9 mouse cellular contexts compared by ENCODE assay signal in genomic region chr6:134822844-134823243, GRCm38 (mm10). TPM values are rescaled to one million over a fixed set of nuclear protein-coding genes. Genes with fewer than 3 reads are reported as not detected.
DNase-seq lines count a peak whose midpoint lies in the region; ATAC-seq and TF ChIP-seq lines count a peak whose summit lies in the region.
"Had no signal": no experiment of that assay in that cellular context is flagged by ENCODE, and none has a peak within 500 bp of the region (broad histone marks: within the 10 kb centered on the region; RNA-seq: fewer than 3 reads in every experiment).

No protein-coding gene starts in this region.

- TF ChIP-seq POLR2A in cortical plate, adult 2 months (IDR thresholded peaks at IDR 0.05; ENCODE audit: extremely low read depth, insufficient read depth, low read length): no peak

- H3K36me3 ChIP-seq in intestine, postnatal 0 days (ENCODE audit: control insufficient read depth, insufficient read depth): no peaks in the 10 kb centered on the region
- no peaks in the 10 kb centered on the region for H3K36me3 ChIP-seq in intestine, embryonic 15.5 days
- H3K36me3 ChIP-seq in midbrain, embryonic 13.5 days: no peaks in the 10 kb centered on the region
- H3K36me3 ChIP-seq: neural tube, embryonic 12.5 days had no signal

- peak; percentile 67 for TF ChIP-seq CTCF in intestine, postnatal 0 days (IDR thresholded peaks at IDR 0.05; ENCODE audit: low read depth)
- TF ChIP-seq CTCF in cortical plate, adult 2 months (IDR thresholded peaks at IDR 0.05; ENCODE audit: extremely low read depth, insufficient read depth, low read length): 0 out of 2 replicates have a peak, but pooled peaks have one; percentile 27

- no peak overlapping the region for H3K27ac ChIP-seq in intestine, postnatal 0 days (ENCODE audit: low read depth, low read length)
- no peak overlapping the region for H3K27ac ChIP-seq in intestine, embryonic 15.5 days
- H3K27ac ChIP-seq in cortical plate, adult 2 months (ENCODE audit: insufficient read depth, low read length): no peak overlapping the region
- no peak overlapping the region for H3K27ac ChIP-seq in midbrain, embryonic 13.5 days
- H3K27ac ChIP-seq: neural tube, embryonic 12.5 days had no signal

- no peaks in the 10 kb centered on the region for H3K27me3 ChIP-seq in intestine, postnatal 0 days (replicated peaks; ENCODE audit: control insufficient read depth, insufficient read depth, low read length)
- H3K27me3 ChIP-seq in intestine, embryonic 15.5 days (replicated peaks): no peaks in the 10 kb centered on the region
- H3K27me3 ChIP-seq in midbrain, embryonic 13.5 days: no peaks in the 10 kb centered on the region
- H3K27me3 ChIP-seq: neural tube, embryonic 12.5 days had no signal

- no peaks in the 10 kb centered on the region for H3K9me3 ChIP-seq in intestine, postnatal 0 days (ENCODE audit: control insufficient read depth)
- no peaks in the 10 kb centered on the region for H3K9me3 ChIP-seq in intestine, embryonic 15.5 days
- H3K9me3 ChIP-seq in midbrain, embryonic 13.5 days: no peaks in the 10 kb centered on the region
- H3K9me3 ChIP-seq: neural tube, embryonic 12.5 days had no signal

- no peak overlapping the region for H3K4me3 ChIP-seq in intestine, postnatal 0 days (ENCODE audit: low read depth, low read length)
- no peak overlapping the region for H3K4me3 ChIP-seq in intestine, embryonic 15.5 days (replicated peaks)
- no peak overlapping the region for H3K4me3 ChIP-seq in cortical plate, adult 2 months (ENCODE audit: insufficient read depth, low read length)
- H3K4me3 ChIP-seq in midbrain, embryonic 13.5 days (replicated peaks): no peak overlapping the region
- H3K4me3 ChIP-seq: neural tube, embryonic 12.5 days had no signal

- H3K4me2 ChIP-seq in intestine, postnatal 0 days (replicated peaks; ENCODE audit: low read depth): no peak overlapping the region
- H3K4me2 ChIP-seq in intestine, embryonic 15.5 days (replicated peaks): no peak overlapping the region
- H3K4me2 ChIP-seq in midbrain, embryonic 13.5 days (replicated peaks): no peak overlapping the region
- H3K4me2 ChIP-seq: neural tube, embryonic 12.5 days had no signal

- H3K9ac ChIP-seq in intestine, postnatal 0 days (ENCODE audit: low read depth, low read length): no peak overlapping the region
- H3K9ac ChIP-seq in intestine, embryonic 15.5 days: no peak overlapping the region
- no peak overlapping the region for H3K9ac ChIP-seq in midbrain, embryonic 13.5 days (replicated peaks)
- H3K9ac ChIP-seq: neural tube, embryonic 12.5 days had no signal

- DNase-seq in spleen, postnatal 4 days (ENCODE audit: low spot score in 2 of 2): peak; percentile 25 to 74
- no peak for DNase-seq in spleen, postnatal 36 days (ENCODE audit: low spot score in 2 of 2)
- DNase-seq in thymus, postnatal 4 days: peak; percentile 73

- 74% methylated on average over 10 of the region's 10 CpGs for WGBS in intestine, postnatal 0 days
- WGBS in intestine, embryonic 15.5 days: 73% methylated on average over 10 of the region's 10 CpGs
- WGBS in midbrain, embryonic 13.5 days: 65% methylated on average over 10 of the region's 10 CpGs

- ATAC-seq in intestine, postnatal 0 days: no peak
- no peak for ATAC-seq in intestine, embryonic 15.5 days
- no peak for ATAC-seq in cerebellum, adult (ENCODE audit: insufficient number of reproducible peaks, low FRiP score, low TSS enrichment)
- ATAC-seq in midbrain, embryonic 13.5 days: no peak

- H3K4me1 ChIP-seq in intestine, postnatal 0 days (replicated peaks; ENCODE audit: control insufficient read depth, insufficient read depth, low read length): no peaks in the 10 kb centered on the region
- H3K4me1 ChIP-seq in intestine, embryonic 15.5 days (replicated peaks): no peaks in the 10 kb centered on the region
- H3K4me1 ChIP-seq in cortical plate, adult 2 months (ENCODE audit: control insufficient read depth, insufficient read depth, low read length): no peaks in the 10 kb centered on the region
- H3K4me1 ChIP-seq in midbrain, embryonic 13.5 days (replicated peaks): no peaks in the 10 kb centered on the region
- H3K4me1 ChIP-seq: neural tube, embryonic 12.5 days had no signal

RNA-seq across cellular contexts. Expression of gene Crebl2, which starts 7.1 kb away (rescaled TPM):
- 4.6 and 4.9 TPM in 2 replicates for polyA plus RNA-seq in intestine, postnatal 0 days (2015; fragmentation: Nextera tagmentation; extraction: Ambion mirVana)
- polyA plus RNA-seq in intestine, embryonic 15.5 days (2015; fragmentation: Nextera tagmentation; extraction: Ambion mirVana): 3.6 and 3.7 TPM in 2 replicates
- 32.2 and 32.7 TPM in 2 replicates for polyA plus RNA-seq in cortical plate, adult 2 months (2012; rRNA removed)
- 3.7 and 4.3 TPM in 2 replicates for polyA plus RNA-seq in midbrain, embryonic 13.5 days (2015; fragmentation: Nextera tagmentation; extraction: Ambion mirVana)

RNA-seq across cellular contexts. Expression of gene Dusp16, which starts 30.4 kb away (rescaled TPM):
- 6.7 and 8.4 TPM in 2 replicates for polyA plus RNA-seq in intestine, postnatal 0 days (2015; fragmentation: Nextera tagmentation; extraction: Ambion mirVana)
- polyA plus RNA-seq in intestine, embryonic 15.5 days (2015; fragmentation: Nextera tagmentation; extraction: Ambion mirVana): 13.0 and 13.9 TPM in 2 replicates
- polyA plus RNA-seq in cortical plate, adult 2 months (2012; rRNA removed): 8.5 and 9.1 TPM in 2 replicates
- polyA plus RNA-seq in midbrain, embryonic 13.5 days (2015; fragmentation: Nextera tagmentation; extraction: Ambion mirVana): 7.5 and 7.7 TPM in 2 replicates

Comparison
In these comparisons a context has a peak if more than half of its experiments do, and no peak if none do; other contexts are left out.
1. DNase-seq: peak in spleen, postnatal 4 days (2 of 2) and thymus, postnatal 4 days (single experiment); none in spleen, postnatal 36 days (0 of 2).